Mouse (Mus musculus) hindbrain, postnatal 0 days (tissue): Measurements from ENCODE around the gene Bud23. TPM values are rescaled to one million over a fixed set of nuclear protein-coding genes. Genes with fewer than 3 reads are reported as not detected.

Source experiments
- ATAC-seq: fragments of 200-750 bp; cut with Nextera tagmentation; 2 replicates; pipeline ENCODE4 v1.8.0; 2017; ENCODE audit warnings: mild to moderate bottlenecking, moderate TSS enrichment, moderate library complexity
- DNase-seq: peaks from one replicate; pipeline ENCODE4 v3.0.0-alpha.2; 2015; ENCODE audit warnings: low spot score
- H3K27ac ChIP-seq: fragments of 300-500 bp; sonication (generic); 2 replicates; pipeline ENCODE4 v1.5.1; 2014; ENCODE audit warnings: mild to moderate bottlenecking
- H3K27me3 ChIP-seq: fragments of 300-500 bp; sonication (generic); 2 replicates; pipeline ENCODE4 v1.6.1; 2014; ENCODE audit warnings: low read length, mixed read lengths; ENCODE audit not compliant: insufficient read depth
- H3K36me3 ChIP-seq: fragments of 300-500 bp; sonication (generic); 2 replicates; pipeline ENCODE4 v1.6.1; 2014; ENCODE audit warnings: low read length, mixed read lengths; ENCODE audit not compliant: insufficient read depth
- H3K4me1 ChIP-seq: fragments of 300-500 bp; sonication (generic); 2 replicates; pipeline ENCODE4 v1.6.1; 2014; ENCODE audit warnings: antibody characterized with exemption, low read length, mixed read lengths; ENCODE audit not compliant: insufficient read depth
- H3K4me2 ChIP-seq: fragments of 300-500 bp; sonication (generic); 2 replicates; pipeline ENCODE4 v1.6.1; 2014; ENCODE audit warnings: low read depth, mild to moderate bottlenecking, low read length, moderate library complexity, mixed read lengths
- H3K4me3 ChIP-seq: fragments of 300-500 bp; sonication (generic); 2 replicates; pipeline ENCODE4 v1.5.1; 2014; ENCODE audit warnings: low read length
- H3K9ac ChIP-seq: fragments of 300-500 bp; sonication (generic); replicated peaks from 2 replicates; pipeline ENCODE4 v1.6.1; 2014; ENCODE audit warnings: mild to moderate bottlenecking, low read length, moderate library complexity, mixed read lengths
- H3K9me3 ChIP-seq: fragments of 300-500 bp; sonication (generic); 2 replicates; pipeline ENCODE4 v1.6.1; 2016; ENCODE audit warnings: low read length, mixed read lengths
- CTCF ChIP-seq: IDR thresholded peaks from 2 replicates; pipeline ENCODE4 v1.5.1; 2016; ENCODE audit warnings: antibody characterized with exemption, control low read depth, low read depth
- WGBS: fragments of 180-500 bp; shearing (Covaris S2); extraction: QIAGEN DNeasy Blood & Tissue Kit; methylation state at CpG from one replicate; pipeline ENCODE4 v1.1.7; 2014; 5-methylcytosine and 5-hydroxymethylcytosine counted together
- polyA plus RNA-seq: library from polyadenylated mRNA; unstranded; fragments of >200 nt; fragmentation: Nextera tagmentation; extraction: Ambion mirVana; gene quantifications from 2 replicates; pipeline ENCODE4 v1.2.1, GENCODE M21; 2015
- total RNA-seq: library from RNA; depleted of rRNA; stranded (reverse); fragments of >200 nt; gene quantifications from 2 replicates; pipeline ENCODE4 v1.2.3, GENCODE M21; 2014

The Bud23 gene
- total and polyA plus RNA-seq, 2 experiments from 2014 or later: 44.8 to 64.5 TPM

DNA sequence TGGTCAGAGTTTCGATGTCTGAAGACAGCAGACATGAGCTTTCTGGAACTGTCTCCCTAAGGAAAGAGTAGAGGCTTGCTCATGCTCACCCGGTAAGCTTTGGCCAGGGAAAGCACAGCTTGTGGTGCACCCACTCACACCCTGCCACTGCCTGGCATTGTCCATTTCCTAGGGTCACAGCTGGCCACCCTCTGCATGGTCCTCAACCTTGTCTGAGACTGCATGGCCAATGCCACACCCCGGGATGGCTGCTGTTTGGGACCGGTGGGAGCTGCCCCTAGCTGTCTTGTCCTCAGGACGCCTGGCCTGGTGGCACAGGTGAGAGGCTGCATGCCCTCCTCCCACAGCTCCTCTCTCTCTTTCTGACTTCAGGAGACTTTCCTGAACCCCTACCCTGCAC lies 16.2 kb downstream of the Bud23 start:
- Histone ChIP-seq H3K36me3 (peaks cover 12% of the 10 kb centered on the region), H3K9ac (no peak overlapping the region), H3K27ac (no peak overlapping the region), H3K4me2 (no peak overlapping the region), H3K27me3 (no peaks in the 10 kb centered on the region), H3K9me3 (no peaks in the 10 kb centered on the region), H3K4me1 (no peaks in the 10 kb centered on the region), H3K4me3 (no peak overlapping the region)
- TF ChIP-seq CTCF: no peak
- no peak for DNase-seq
- ATAC-seq: no peak
- WGBS: 89% methylated on average over 5 of the region's 5 CpGs

DNA sequence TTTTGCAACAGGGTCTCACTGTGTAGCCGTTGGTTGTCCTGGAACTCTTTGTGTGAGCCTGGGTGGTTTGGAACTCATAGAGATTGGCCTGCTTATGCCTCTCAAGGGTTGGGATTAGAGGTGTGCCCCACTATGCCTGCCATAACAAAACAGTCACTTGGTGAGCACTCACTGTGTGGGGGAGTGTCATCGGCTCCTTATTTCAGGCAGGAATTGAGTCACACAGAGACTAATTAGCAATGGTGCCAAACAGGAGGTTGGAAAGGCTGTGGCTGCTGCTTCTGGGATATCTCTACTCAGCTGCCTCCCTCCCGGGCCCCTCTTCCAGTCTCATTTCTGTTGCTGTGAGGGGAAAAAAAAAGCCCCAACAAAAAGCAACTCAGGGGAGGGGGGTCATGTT lies 20.2 kb downstream of the Bud23 start:
- Histone ChIP-seq H3K4me2 (no peak overlapping the region), H3K4me3 (no peak overlapping the region), H3K27me3 (no peaks in the 10 kb centered on the region), H3K9ac (no peak overlapping the region), H3K27ac (no peak overlapping the region), H3K4me1 (no peaks in the 10 kb centered on the region), H3K36me3 (peaks cover 9% of the 10 kb centered on the region; the same call in 1 of the 2 replicates), H3K9me3 (no peaks in the 10 kb centered on the region)
- 90% methylated on average over 3 of the region's 3 CpGs for WGBS
- DNase-seq (no peak), ATAC-seq (no peak)
- TF ChIP-seq CTCF: no peak

DNA sequence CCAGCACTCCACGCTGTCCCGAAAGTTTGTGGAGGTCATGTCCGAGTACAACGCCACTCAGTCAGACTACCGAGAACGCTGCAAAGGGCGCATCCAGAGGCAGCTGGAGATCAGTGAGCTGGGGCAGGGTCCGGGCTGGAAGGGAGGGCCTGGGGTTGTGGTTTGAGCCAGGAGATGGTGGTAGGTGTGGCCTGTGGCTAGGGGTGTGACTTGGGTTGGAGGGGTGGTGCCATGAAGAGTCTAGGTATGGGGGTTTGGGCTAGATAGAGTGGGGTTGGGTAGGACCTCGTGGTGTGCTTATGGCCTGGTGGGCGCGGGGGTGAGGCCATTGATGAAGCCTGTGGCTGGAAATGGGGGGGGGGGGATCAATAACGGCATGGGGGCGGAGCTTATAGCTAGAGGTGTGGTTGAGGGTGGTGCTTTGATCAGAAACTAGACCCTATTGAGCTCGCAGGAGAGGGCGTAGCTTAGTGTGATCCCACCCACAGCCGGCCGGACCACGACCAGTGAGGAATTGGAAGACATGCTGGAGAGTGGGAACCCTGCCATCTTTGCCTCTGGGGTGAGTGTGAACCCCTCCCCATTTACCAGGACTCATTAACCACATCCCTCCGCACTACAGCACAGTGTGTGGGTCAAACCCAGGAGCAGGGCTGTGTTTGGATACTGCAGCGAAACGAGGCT lies 22.5 kb downstream of the Bud23 start:
- no peaks in the 10 kb centered on the region for H3K9me3 ChIP-seq
- H3K4me1 ChIP-seq: no peaks in the 10 kb centered on the region
- H3K9ac ChIP-seq: no peak overlapping the region
- H3K36me3 ChIP-seq: peaks cover 9% of the 10 kb centered on the region
- no peak overlapping the region for H3K4me2 ChIP-seq
- no peak for DNase-seq
- 39% methylated on average over 21 of the region's 21 CpGs for WGBS
- no peak for ATAC-seq
- no peak overlapping the region for H3K4me3 ChIP-seq
- TF ChIP-seq CTCF: no peak
- H3K27me3 ChIP-seq: no peaks in the 10 kb centered on the region
- no peak overlapping the region for H3K27ac ChIP-seq

DNA sequence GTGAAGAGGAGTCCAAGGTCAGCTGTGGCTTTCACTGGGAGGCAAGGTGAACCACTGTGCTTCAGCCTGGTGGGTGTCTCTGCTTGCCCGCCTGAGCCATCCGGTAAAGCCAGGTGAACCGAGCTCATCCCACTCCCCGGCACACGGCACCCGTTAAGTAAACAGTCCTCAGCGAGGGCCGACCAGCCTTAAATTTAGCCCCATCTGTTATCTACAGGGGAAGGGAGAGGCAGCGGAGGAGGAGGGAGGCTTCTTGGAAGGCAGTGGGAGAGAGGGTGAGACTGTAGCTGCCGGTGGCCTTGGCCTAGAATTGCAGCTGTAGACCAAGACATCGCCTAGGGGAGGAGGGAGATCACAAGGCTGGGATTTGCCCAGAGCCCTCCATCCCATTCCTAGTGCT lies 24.0 kb downstream of the Bud23 start:
- Histone ChIP-seq H3K9me3 (no peaks in the 10 kb centered on the region), H3K27me3 (no peaks in the 10 kb centered on the region), H3K4me1 (no peaks in the 10 kb centered on the region), H3K36me3 (peaks cover 16% of the 10 kb centered on the region), H3K4me3 (no peak overlapping the region), H3K4me2 (no peak overlapping the region), H3K9ac (no peak overlapping the region), H3K27ac (no peak overlapping the region)
- DNase-seq (no peak), ATAC-seq (no peak)
- no peak for TF ChIP-seq CTCF
- 79% methylated on average over 11 of the region's 11 CpGs for WGBS

DNA sequence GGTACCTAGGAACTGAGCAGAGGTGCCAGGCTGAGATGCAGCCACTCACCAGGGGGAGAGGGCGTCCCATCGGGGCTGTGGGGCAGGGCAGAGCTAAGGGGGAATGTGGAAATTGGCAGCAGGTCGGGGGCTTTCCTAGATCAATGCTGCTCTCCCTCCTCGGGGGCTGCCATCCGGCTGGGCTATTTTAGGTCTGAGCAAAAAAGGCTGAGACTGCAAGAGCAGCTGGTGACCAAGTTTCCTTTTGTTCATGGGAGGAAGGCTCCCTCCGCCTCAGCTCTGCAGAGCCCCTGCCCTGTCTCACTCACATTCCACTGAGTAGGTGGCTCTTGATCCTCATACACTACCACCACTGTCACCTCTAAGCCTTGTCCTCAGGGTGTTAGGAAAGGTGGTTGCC lies 24.7 kb downstream of the Bud23 start:
- no peak for TF ChIP-seq CTCF
- ATAC-seq (no peak), DNase-seq (no peak)
- Histone ChIP-seq H3K4me3 (no peak overlapping the region), H3K27me3 (no peaks in the 10 kb centered on the region), H3K9me3 (no peaks in the 10 kb centered on the region), H3K4me1 (no peaks in the 10 kb centered on the region), H3K9ac (no peak overlapping the region), H3K36me3 (peaks cover 16% of the 10 kb centered on the region), H3K27ac (no peak overlapping the region), H3K4me2 (no peak overlapping the region)
- 36% methylated on average over 6 of the region's 6 CpGs for WGBS

DNA sequence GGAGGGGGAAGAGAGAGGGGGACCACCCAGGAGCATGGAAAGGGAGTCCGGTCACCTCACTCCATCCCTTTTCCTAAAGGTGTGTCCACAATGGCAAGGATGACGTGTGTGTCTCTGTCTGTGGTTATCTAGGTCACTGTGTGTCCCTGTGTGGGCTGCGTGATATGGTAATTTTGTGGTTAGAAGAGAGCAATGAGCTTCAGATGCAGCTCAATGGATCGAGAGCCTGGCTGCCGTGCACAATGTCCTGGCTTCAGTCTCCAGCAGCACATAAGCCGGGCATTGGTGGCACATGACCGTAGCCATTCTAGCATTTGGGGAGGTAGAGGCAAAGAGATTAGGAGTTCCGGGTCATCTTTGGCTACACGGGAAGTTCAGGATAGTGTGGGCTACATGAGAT lies 25.2 kb downstream of the Bud23 start:
- no peak overlapping the region for H3K27ac ChIP-seq
- peaks cover 14% of the 10 kb centered on the region for H3K36me3 ChIP-seq
- no peak overlapping the region for H3K4me2 ChIP-seq
- no peak for TF ChIP-seq CTCF
- H3K27me3 ChIP-seq: no peaks in the 10 kb centered on the region
- DNase-seq (no peak), ATAC-seq (no peak)
- H3K4me1 ChIP-seq: no peaks in the 10 kb centered on the region
- peaks cover 3% of the 10 kb centered on the region; the same call in 1 of the 2 replicates for H3K9me3 ChIP-seq
- H3K9ac ChIP-seq: no peak overlapping the region
- no peak overlapping the region for H3K4me3 ChIP-seq
- WGBS: 83% methylated on average over 9 of the region's 9 CpGs

DNA sequence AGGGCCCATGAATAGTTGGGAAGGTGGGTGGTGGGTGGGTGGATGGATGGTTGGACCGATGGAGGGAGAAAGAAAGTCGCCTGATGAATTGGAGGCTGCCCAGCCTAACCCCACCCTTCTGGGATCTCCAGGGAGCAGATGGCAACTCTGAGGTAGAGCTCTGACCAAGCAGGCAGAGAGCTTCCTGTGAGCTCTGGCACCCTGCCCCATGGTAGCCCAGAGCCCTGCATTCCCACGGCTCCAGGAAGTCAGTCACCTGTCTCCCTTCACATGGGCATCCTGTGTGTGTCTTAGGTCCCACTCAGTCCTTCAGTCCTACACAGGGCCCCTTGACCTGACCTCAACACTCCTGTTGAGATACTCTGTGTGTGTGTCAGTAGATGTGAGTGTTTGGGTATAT lies 26.8 kb downstream of the Bud23 start:
- H3K4me2 ChIP-seq: no peak overlapping the region
- H3K27ac ChIP-seq: no peak overlapping the region
- no peak overlapping the region for H3K4me3 ChIP-seq
- no peak for TF ChIP-seq CTCF
- no peaks in the 10 kb centered on the region for H3K27me3 ChIP-seq
- H3K9me3 ChIP-seq: peaks cover 3% of the 10 kb centered on the region; the same call in 1 of the 2 replicates
- no peaks in the 10 kb centered on the region for H3K4me1 ChIP-seq
- H3K36me3 ChIP-seq: peaks cover 11% of the 10 kb centered on the region
- DNase-seq: no peak
- WGBS: 95% methylated on average over 3 of the region's 3 CpGs
- ATAC-seq: no peak
- H3K9ac ChIP-seq: no peak overlapping the region
